Mouse (Mus musculus) liver, embryonic 15.5 days (tissue): ENCODE results near the gene Ptpn5. TPM values are rescaled to one million over a fixed set of nuclear protein-coding genes. Genes with fewer than 3 reads are reported as not detected.

Experiments
- ATAC-seq: fragments of 200-750 bp; cut with Nextera tagmentation; 2 replicates; pipeline ENCODE4 v1.8.0; 2017; ENCODE audit warnings: moderate number of reproducible peaks, mild to moderate bottlenecking, moderate library complexity; ENCODE audit not compliant: insufficient read depth
- H3K27ac ChIP-seq: fragments of 300-500 bp; sonication (generic); replicated peaks from 2 replicates; pipeline ENCODE4 v1.5.1; 2015; ENCODE audit warnings: mild to moderate bottlenecking, inconsistent platforms
- H3K27me3 ChIP-seq: fragments of 300-500 bp; sonication (generic); 2 replicates; pipeline ENCODE4 v1.6.1; 2015; ENCODE audit warnings: mild to moderate bottlenecking, inconsistent platforms
- H3K36me3 ChIP-seq: fragments of 300-500 bp; sonication (generic); replicated peaks from 2 replicates; pipeline ENCODE4 v1.6.1; 2015; ENCODE audit warnings: moderate library complexity, mild to moderate bottlenecking, inconsistent platforms
- H3K4me1 ChIP-seq: fragments of 300-500 bp; sonication (generic); replicated peaks from 2 replicates; pipeline ENCODE4 v1.6.1; 2015; ENCODE audit warnings: inconsistent platforms
- H3K4me2 ChIP-seq: fragments of 300-500 bp; sonication (generic); 2 replicates; pipeline ENCODE4 v1.6.1; 2015; ENCODE audit warnings: moderate library complexity, mild to moderate bottlenecking, inconsistent platforms
- H3K4me3 ChIP-seq: fragments of 300-500 bp; sonication (generic); replicated peaks from 2 replicates; pipeline ENCODE4 v1.5.1; 2015; ENCODE audit warnings: mild to moderate bottlenecking, inconsistent platforms
- H3K9ac ChIP-seq: fragments of 300-500 bp; sonication (generic); 2 replicates; pipeline ENCODE4 v1.6.1; 2015; ENCODE audit warnings: moderate library complexity, mild to moderate bottlenecking, inconsistent platforms
- H3K9me3 ChIP-seq: fragments of 300-500 bp; sonication (generic); replicated peaks from 2 replicates; pipeline ENCODE4 v1.6.1; 2016; ENCODE audit warnings: inconsistent platforms
- WGBS: fragments of 180-500 bp; shearing (Covaris S2); methylation state at CpG from one replicate; pipeline ENCODE4 v1.1.7; 2015; ENCODE audit warnings: mixed read lengths; ENCODE audit not compliant: insufficient replicate concordance; 5-methylcytosine and 5-hydroxymethylcytosine counted together
- polyA plus RNA-seq: library from polyadenylated mRNA; unstranded; fragments of >200 nt; fragmentation: Nextera tagmentation; extraction: Ambion mirVana; gene quantifications from 2 replicates; pipeline ENCODE4 v1.2.1, GENCODE M21; 2015

Gene Ptpn5
- polyA plus RNA-seq, 1 experiment from 2014 or later = not detected

DNA sequence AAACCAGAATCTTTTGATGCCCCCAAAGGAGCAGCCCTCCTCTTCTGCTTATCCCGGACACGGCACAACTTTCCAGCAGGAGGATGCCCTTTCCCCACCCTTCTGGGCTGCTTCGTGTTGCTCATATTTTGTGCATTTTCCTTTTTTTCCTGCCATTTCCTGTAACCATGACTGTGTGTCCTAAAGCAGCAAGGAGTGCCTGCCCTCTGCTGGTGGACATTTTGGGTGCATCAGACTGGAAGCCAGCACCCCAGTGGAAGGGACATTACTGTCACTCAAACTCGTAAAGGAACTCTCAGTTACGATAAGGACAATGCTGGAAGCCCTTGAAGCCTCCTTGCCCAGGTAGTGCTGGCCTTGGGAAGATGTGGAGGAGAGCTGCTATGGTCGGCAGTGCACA, 52.2 kb downstream of the Ptpn5 start:
- Histone ChIP-seq H3K4me1 (no peaks in the 10 kb centered on the region), H3K9me3 (no peaks in the 10 kb centered on the region), H3K36me3 (no peaks in the 10 kb centered on the region), H3K27ac (no peak overlapping the region), H3K4me3 (no peak overlapping the region), H3K4me2 (no peak overlapping the region), H3K9ac (no peak overlapping the region), H3K27me3 (no peaks in the 10 kb centered on the region)
- WGBS = 26% methylated on average over 6 of the region's 6 CpGs
- ATAC-seq = no peak

DNA sequence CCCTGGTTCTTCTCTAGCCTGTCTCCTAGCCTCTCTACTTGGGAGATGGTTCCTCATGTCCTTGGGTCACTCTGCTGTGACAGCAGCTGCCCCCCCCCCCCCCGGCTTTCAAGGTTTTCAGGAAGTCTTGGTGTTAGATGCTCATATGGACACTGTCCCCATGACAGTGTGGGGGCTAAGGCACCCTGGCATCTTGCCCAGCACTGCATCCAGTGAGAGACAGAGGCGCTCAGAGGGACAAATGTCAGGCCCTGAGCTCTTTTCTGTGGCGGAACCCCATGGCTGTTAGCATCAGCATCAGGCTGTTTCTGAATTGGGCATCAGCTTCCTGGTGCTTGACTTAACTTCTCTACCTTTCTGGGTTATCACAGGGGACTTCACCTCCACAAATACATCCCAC, 52.6 kb downstream of the Ptpn5 start:
- H3K27ac ChIP-seq = no peak overlapping the region
- no peaks in the 10 kb centered on the region for H3K9me3 ChIP-seq
- ATAC-seq = no peak
- 43% methylated on average over 3 of the region's 3 CpGs for WGBS
- no peaks in the 10 kb centered on the region for H3K4me1 ChIP-seq
- H3K27me3 ChIP-seq = no peaks in the 10 kb centered on the region
- H3K4me3 ChIP-seq = no peak overlapping the region
- no peak overlapping the region for H3K9ac ChIP-seq
- H3K36me3 ChIP-seq = no peaks in the 10 kb centered on the region
- no peak overlapping the region for H3K4me2 ChIP-seq

DNA sequence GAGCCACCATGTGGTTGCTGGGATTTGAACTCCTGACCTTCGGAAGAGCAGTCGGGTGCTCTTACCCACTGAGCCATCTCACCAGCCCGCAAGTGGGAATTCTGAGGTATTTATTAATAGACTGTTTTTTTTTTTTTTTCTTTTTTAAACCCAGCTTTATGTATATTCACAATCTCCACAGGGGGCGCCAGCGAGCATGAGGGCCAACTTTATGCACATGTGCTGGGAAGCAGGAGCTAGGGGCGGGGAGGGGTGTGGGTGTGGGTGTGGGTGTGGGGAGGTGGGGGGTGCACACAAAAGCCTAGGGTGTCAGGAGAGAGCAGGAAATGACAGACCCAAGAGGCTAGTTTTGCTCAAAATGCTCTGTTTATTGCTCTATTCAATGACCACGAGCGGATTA, 56.0 kb downstream of the Ptpn5 start:
- WGBS = 47% methylated on average over 8 of the region's 8 CpGs
- no peak overlapping the region for H3K4me3 ChIP-seq
- no peak for ATAC-seq
- no peaks in the 10 kb centered on the region for H3K27me3 ChIP-seq
- no peaks in the 10 kb centered on the region for H3K9me3 ChIP-seq
- no peak overlapping the region for H3K4me2 ChIP-seq
- H3K27ac ChIP-seq = no peak overlapping the region
- H3K36me3 ChIP-seq = no peaks in the 10 kb centered on the region
- peaks cover 13% of the 10 kb centered on the region; the same call in 1 of the 2 replicates for H3K4me1 ChIP-seq
- H3K9ac ChIP-seq = no peak overlapping the region

DNA sequence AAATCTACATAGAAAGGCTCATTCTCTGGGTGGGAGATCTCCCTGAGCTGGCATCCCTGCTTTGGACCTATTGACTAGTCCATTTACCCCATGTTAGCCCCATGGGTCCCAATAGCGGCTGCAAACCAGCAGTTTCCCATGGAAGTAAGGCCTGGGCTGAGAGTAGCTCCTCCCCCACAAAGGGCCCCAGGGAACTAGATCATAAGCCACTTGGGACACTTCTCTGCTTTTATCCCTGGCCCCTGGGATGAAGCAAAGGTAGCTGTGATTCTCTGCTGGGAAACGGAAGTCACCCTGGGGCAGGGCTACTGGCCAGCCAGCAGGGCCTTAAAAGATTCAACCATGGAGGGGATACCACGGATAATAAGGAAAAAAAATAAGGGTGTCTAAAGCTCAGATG, 56.8 kb downstream of the Ptpn5 start:
- H3K9ac ChIP-seq = no peak overlapping the region
- H3K27me3 ChIP-seq = no peaks in the 10 kb centered on the region
- no peak overlapping the region for H3K4me2 ChIP-seq
- H3K9me3 ChIP-seq = no peaks in the 10 kb centered on the region
- ATAC-seq = no peak
- no peaks in the 10 kb centered on the region for H3K36me3 ChIP-seq
- no peak overlapping the region for H3K27ac ChIP-seq
- H3K4me3 ChIP-seq = no peak overlapping the region
- 69% methylated on average over 3 of the region's 3 CpGs for WGBS
- H3K4me1 ChIP-seq = peaks cover 13% of the 10 kb centered on the region; the same call in 1 of the 2 replicates

DNA sequence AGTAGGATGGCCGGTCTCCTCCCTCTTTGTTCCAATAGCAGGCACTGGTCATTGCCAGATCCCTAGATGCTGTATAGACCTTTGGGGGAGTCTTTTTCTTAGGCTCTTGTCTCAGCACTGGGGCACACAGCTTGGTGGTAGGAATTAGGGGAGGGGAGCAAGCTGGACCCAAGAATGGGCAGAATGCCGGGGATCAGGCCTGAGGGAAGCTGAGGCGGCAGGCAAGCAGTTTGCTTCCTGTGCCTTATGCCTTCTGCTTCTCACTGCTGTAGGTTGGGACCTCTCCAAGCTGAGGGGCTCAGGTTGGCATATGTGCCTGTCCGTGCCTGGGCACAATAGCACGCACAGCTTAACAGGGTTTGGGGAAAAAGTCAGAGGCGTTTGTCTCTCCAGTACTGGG, 57.3 kb downstream of the Ptpn5 start:
- Histone ChIP-seq H3K4me2 (no peak overlapping the region), H3K9ac (no peak overlapping the region), H3K4me3 (no peak overlapping the region), H3K36me3 (no peaks in the 10 kb centered on the region), H3K27me3 (no peaks in the 10 kb centered on the region), H3K9me3 (no peaks in the 10 kb centered on the region), H3K27ac (no peak overlapping the region), H3K4me1 (peaks cover 13% of the 10 kb centered on the region; the same call in 1 of the 2 replicates)
- 67% methylated on average over 6 of the region's 6 CpGs for WGBS
- no peak for ATAC-seq

DNA sequence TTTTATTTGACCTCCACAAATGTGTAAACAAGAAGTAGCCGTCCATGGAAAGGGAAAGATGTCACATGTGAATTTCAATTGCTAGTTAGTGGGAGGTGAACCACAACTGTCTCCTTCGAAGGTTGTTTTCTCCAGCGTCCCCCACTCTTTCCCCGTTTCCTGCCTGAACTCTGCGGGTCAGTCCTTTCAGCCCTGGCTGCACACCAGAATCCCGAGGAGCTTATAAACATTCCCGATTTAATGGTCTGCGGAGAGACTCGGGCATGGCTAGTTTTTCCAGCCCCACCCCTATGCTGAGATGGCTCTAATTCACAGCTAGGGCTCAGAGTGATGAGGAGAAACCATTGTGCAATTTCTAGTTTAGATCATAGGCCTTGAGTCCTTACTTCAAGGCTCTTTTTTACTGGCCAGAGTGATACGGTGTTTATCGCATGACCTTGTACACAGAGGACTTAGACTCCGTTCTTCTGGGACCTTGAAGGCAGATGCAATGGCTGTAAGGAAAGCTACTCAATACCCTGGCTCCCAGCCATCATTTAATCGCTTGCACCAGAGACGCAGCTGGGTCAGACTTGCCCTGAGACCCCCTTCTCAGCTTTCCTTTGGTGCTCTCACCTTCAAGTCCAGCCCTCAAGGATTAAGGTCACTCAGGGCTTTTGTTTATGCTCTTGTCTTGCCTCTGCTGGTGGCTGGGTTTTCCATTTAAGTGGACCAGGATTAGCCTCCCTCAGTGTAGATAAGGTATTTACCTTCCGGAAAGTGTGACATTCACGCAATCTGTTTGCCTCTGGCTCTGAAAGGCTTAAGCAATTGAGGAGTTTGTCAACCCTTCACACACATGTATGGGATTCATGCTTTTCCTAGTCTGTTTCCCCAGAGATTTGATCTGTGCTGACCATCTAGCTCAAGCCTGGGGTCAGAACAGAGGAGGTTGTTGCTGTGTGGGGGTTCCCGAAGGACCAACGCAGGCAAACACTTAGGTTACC, 59.7 kb downstream of the Ptpn5 start:
- WGBS = 53% methylated on average over 18 of the region's 18 CpGs
- Histone ChIP-seq H3K4me1 (peaks cover 13% of the 10 kb centered on the region; the same call in 1 of the 2 replicates), H3K9me3 (no peaks in the 10 kb centered on the region), H3K4me2 (no peak overlapping the region), H3K36me3 (no peaks in the 10 kb centered on the region), H3K4me3 (no peak overlapping the region), H3K9ac (no peak overlapping the region), H3K27me3 (no peaks in the 10 kb centered on the region), H3K27ac (no peak overlapping the region)
- ATAC-seq = no peak

DNA sequence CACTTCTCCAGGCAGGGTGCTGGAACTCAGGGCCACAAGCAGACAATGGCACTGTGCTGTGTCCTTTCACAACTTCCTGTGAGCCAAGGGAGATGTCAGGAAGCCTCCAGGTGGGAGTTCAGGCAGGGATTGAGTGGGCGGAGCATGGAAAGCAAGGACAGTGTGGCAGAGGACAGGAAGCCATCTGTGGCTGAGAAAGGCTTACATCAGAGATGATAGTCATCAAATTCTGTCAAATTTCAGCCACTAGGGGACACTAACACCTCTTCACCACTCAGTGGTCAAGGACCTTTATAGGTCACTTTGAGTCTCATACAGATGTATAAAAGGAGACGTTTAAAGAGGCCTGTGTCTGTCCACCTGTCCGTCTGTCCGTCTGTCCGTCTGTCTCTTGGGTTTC, 60.9 kb downstream of the Ptpn5 start:
- Histone ChIP-seq H3K9me3 (no peaks in the 10 kb centered on the region), H3K4me3 (no peak overlapping the region), H3K27me3 (no peaks in the 10 kb centered on the region), H3K36me3 (no peaks in the 10 kb centered on the region), H3K27ac (no peak overlapping the region), H3K4me2 (no peak overlapping the region), H3K9ac (no peak overlapping the region), H3K4me1 (peaks cover 13% of the 10 kb centered on the region; the same call in 1 of the 2 replicates)
- ATAC-seq = no peak
- WGBS = 52% methylated on average over 5 of the region's 5 CpGs

DNA sequence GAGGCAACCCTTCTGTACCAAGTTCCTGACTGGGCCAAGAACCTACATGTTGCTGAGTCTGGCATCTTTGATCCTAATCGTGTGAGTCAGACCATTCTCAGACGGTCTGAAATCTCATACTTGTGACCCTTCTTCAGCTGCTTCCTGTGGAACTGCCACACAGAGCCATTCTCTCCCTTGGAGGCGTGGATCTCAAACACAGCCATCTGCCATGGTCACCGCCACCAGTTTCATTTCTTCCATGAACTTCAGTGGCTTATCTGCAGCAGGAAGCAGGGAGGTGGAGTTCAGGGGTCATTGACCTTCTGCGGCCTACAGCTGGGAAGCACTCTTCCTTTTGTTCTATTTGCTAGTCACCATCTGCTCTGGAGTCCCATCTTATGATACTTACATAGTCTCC, 65.6 kb downstream of the Ptpn5 start:
- Histone ChIP-seq H3K9ac (no peak overlapping the region), H3K27me3 (no peaks in the 10 kb centered on the region), H3K27ac (no peak overlapping the region), H3K36me3 (no peaks in the 10 kb centered on the region), H3K4me2 (no peak overlapping the region), H3K4me1 (peaks cover 1% of the 10 kb centered on the region; the same call in 1 of the 2 replicates), H3K4me3 (no peak overlapping the region), H3K9me3 (no peaks in the 10 kb centered on the region)
- 32% methylated on average over 5 of the region's 5 CpGs for WGBS
- ATAC-seq = peak; percentile 34; the same call in 1 of the 2 replicates

DNA sequence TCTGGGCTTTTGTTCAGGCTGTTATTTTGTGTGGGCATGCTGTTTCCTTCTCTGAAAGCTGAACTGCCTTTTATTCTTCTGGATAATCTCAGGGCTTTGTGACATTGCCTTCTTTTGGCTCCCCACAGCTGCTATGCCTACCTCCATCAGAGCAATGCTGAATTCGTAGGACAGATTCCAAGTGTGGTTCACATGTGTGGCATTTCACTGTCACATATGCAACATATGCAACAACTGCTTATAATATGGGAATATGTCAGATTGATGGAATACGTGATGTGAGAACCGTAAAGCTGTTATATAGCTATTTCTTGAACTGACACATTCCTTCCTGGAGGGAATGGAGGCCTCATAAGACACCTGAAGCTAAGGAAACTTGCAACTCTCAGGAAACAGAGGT, 66.5 kb downstream of the Ptpn5 start:
- Histone ChIP-seq H3K9me3 (no peaks in the 10 kb centered on the region), H3K4me3 (no peak overlapping the region), H3K4me1 (no peaks in the 10 kb centered on the region), H3K9ac (no peak overlapping the region), H3K27ac (no peak overlapping the region), H3K4me2 (no peak overlapping the region), H3K36me3 (no peaks in the 10 kb centered on the region), H3K27me3 (no peaks in the 10 kb centered on the region)
- ATAC-seq = no peak
- WGBS = 56% methylated on average over 3 of the region's 3 CpGs

DNA sequence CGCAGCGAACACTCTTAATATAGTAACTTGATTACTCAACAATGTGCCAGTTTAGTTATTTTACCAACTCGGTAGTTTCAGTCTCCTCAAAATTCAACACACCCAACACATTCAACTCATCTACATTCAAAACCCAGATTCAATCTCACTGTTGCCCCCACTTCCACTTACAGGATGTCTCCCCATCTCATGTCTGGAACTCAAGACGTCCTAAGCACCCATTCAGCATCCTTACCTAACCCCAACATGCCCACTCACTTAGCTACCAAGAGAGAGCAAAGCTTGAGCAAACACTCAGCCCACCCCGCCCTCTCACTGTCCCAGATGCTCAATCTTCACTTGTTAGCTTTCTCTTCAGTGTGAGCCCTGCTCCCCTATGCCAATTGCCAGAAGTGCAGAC, 71.9 kb downstream of the Ptpn5 start:
- no peaks in the 10 kb centered on the region for H3K36me3 ChIP-seq
- WGBS = 47% methylated on average over 5 of the region's 5 CpGs
- ATAC-seq = no peak
- H3K27ac ChIP-seq = no peak overlapping the region
- no peak overlapping the region for H3K9ac ChIP-seq
- peak overlapping the region; percentile 42 for H3K4me2 ChIP-seq
- H3K4me3 ChIP-seq = no peak overlapping the region
- no peaks in the 10 kb centered on the region for H3K9me3 ChIP-seq
- H3K4me1 ChIP-seq = peaks cover 31% of the 10 kb centered on the region
- 0 out of 2 replicates have a peak, but pooled peaks cover 5% of the 10 kb centered on the region for H3K27me3 ChIP-seq

DNA sequence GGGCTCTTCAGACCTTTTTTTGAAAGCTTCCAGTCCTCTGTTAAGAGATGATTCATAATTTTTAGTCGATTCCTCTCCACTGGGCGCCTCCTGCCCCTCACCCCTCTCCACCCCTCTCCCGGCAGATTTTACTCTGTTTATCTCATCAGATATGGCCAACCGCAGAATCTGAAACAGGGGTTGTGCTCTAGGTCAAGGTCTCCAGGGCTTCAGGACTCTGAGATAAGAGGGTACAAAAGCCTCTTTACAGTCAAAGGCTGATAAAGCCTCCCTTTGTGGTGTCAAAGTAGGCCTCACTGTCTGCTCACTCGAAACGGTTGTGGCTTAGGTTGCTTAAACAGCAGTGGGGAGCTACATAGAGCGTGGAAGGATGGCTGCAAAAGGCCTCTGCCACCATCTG, 74.1 kb downstream of the Ptpn5 start:
- ATAC-seq = peak; percentile 47; the same call in 1 of the 2 replicates
- 9% methylated on average over 7 of the region's 7 CpGs for WGBS
- peak overlapping the region; percentile 39; the same call in 1 of the 2 replicates for H3K27ac ChIP-seq

More for the DNA sequence above, 74.1 kb downstream of the Ptpn5 start:
- Histone ChIP-seq H3K9me3 (no peaks in the 10 kb centered on the region), H3K27me3 (0 out of 2 replicates have a peak, but pooled peaks cover 5% of the 10 kb centered on the region), H3K4me3 (no peak overlapping the region), H3K9ac (no peak overlapping the region), H3K4me2 (no peak overlapping the region), H3K4me1 (peaks cover 33% of the 10 kb centered on the region), H3K36me3 (no peaks in the 10 kb centered on the region)
